Mouse (Mus musculus): ENCODE results near the gene Rasa3. TPM values are rescaled to one million over a fixed set of nuclear protein-coding genes. Genes with fewer than 3 reads are reported as not detected.

Gene Rasa3
- polyA plus RNA-seq, 1 experiment from 2014 or later: 18.2 TPM

DNA sequence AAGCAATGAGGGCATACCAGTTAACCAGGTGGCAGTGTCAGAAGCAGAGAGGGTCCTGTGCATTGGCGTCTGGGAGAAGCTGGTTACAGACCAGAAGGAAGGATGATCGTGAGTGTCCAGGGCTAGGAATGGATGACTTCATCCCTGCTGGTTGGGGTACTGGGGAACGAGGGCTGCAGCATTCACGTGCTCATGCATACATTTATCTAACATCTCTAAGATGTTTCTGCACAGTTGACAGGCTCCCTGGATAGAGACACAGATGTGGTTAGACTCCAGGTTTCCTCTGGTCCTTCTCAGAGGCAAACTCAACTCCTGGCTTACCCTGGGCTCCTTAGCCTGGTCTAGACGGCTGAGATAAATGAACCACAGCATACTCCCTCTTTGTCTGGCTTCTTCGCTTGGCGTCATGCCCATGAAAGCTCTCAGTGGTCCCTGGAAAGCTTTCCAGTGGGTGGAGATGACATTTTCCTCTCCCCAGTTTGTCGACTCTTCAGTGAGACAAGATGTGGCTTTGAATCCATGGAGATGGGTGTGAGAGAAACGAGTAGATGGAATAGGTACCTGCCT is 145.7 kb downstream of the Rasa3 start:
- no peaks in the 10 kb centered on the region; the same call in 1 of the 2 replicates for H3K9me3 ChIP-seq (replicated peaks)
- no peaks in the 10 kb centered on the region for H3K36me3 ChIP-seq (ENCODE audit: poor library complexity, severe bottlenecking)
- H3K9ac ChIP-seq: no peak overlapping the region
- 64% methylated on average over 9 of the region's 9 CpGs for WGBS
- H3K27ac ChIP-seq: no peak overlapping the region
- H3K4me3 ChIP-seq: no peak overlapping the region
- H3K27me3 ChIP-seq: no peaks in the 10 kb centered on the region
- no peak overlapping the region for H3K4me2 ChIP-seq
- ATAC-seq: no peak
- peaks cover 27% of the 10 kb centered on the region for H3K4me1 ChIP-seq

- ATAC-seq: peak; percentile 80
- WGBS: 36% methylated on average over 5 of the region's 5 CpGs
- H3K27ac ChIP-seq: no peak overlapping the region
- no peak overlapping the region for H3K4me3 ChIP-seq
- no peak overlapping the region for H3K4me2 ChIP-seq
- peaks cover 27% of the 10 kb centered on the region for H3K4me1 ChIP-seq
- no peaks in the 10 kb centered on the region for H3K36me3 ChIP-seq (ENCODE audit: poor library complexity, severe bottlenecking)
- no peaks in the 10 kb centered on the region for H3K27me3 ChIP-seq
- H3K9me3 ChIP-seq (replicated peaks): no peaks in the 10 kb centered on the region; the same call in 1 of the 2 replicates
- H3K9ac ChIP-seq: no peak overlapping the region
Observed at GRCm38 (mm10) chr8:13530941-13531340, 146.5 kb downstream of the Rasa3 start.

DNA sequence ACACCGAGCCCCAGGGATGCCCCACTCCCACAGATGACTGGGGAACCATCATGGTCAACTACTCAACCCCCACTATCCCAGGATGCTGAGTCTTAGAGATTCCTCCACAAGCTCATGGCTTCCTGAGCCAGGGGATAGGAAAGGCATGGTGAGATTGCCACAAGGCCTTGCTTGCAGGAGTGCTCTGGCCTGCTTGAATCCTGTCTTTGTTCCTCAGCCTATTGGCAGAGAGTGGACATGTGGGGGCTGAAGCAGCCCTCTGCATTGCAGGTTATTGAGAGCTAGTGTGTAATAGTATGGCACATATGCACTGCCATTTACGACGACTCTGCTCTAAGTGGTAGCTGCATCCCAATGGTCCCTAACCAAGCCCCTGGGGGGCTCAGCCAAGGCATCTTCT is 147.0 kb downstream of the Rasa3 start:
- WGBS: 82% methylated on average over 3 of the region's 3 CpGs
- no peak overlapping the region; the same call in 1 of the 2 replicates for H3K27ac ChIP-seq
- no peaks in the 10 kb centered on the region for H3K27me3 ChIP-seq
- ATAC-seq: 0 out of 2 replicates have a peak, but pooled peaks have one; percentile 24
- peaks cover 27% of the 10 kb centered on the region for H3K4me1 ChIP-seq
- no peak overlapping the region for H3K4me3 ChIP-seq
- no peaks in the 10 kb centered on the region for H3K36me3 ChIP-seq (ENCODE audit: poor library complexity, severe bottlenecking)
- no peak overlapping the region for H3K4me2 ChIP-seq
- H3K9ac ChIP-seq: no peak overlapping the region
- no peaks in the 10 kb centered on the region; the same call in 1 of the 2 replicates for H3K9me3 ChIP-seq (replicated peaks)

DNA sequence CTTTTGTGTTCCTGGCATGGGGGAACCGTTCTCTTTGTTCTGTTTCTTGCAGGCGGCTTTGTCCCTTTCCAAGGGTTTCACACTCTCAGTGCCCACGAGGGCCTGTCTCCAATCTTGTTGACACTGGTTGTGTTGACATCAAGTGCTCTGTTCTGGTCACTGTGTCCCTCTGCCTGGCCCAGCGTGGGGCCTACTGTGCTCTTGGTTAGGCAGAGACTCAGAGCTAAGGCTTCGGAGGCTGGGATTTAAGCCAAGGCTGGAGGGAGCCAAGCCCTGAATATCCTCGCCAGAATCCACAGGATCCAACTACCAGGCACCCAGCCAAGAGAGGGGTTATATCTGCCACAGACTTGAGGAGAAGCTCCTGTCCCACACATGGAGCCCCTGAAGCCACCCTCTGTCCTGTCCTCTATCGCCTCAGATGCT is 147.5 kb downstream of the Rasa3 start:
- no peaks in the 10 kb centered on the region; the same call in 1 of the 2 replicates for H3K9me3 ChIP-seq (replicated peaks)
- H3K4me1 ChIP-seq: peaks cover 27% of the 10 kb centered on the region
- H3K4me2 ChIP-seq: no peak overlapping the region
- H3K36me3 ChIP-seq (ENCODE audit: poor library complexity, severe bottlenecking): no peaks in the 10 kb centered on the region
- H3K9ac ChIP-seq: no peak overlapping the region
- H3K27ac ChIP-seq: no peak overlapping the region; the same call in 1 of the 2 replicates
- H3K27me3 ChIP-seq: no peaks in the 10 kb centered on the region
- no peak overlapping the region for H3K4me3 ChIP-seq
- peak; percentile 63 for ATAC-seq
- WGBS: 66% methylated on average over 7 of the region's 7 CpGs

DNA sequence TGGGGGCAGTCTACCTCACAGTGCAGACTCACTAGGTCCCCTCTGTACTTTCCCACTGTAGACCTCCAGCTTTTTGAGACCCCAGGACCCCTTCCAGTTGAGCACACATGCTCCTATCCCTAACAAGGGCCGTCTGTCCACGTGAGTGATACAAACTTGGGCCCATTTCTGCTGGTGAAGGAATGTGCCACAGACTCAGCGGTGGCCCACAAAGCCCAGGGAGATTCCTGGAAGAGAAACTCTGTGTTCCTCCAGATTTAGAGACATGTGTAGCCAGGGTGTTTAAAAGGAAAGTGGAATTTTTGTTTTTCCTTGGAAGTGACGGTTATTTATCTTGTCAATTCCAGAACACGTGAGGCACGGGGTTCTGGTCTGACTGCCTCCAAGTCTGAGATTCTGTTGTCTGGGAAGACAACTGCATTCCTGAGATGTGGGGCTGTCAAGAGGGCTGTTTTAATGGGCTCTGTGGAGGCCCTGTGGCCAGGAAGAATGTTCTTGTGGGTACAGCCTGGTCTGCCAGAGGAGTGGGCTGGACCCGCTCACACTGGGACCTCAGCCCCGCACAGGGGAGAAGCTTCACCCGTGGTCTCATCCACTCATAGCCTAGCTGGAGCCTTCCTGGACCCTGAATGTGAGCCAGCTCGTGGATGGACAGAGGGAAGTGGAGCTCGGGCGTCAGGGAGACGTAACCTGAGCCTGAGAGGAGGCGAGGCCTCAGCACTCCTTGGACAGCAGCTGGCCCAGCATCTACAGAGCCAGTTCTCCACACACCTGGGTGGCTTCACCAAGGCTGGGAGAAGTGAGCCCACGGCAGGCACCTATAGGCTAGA is 148.2 kb downstream of the Rasa3 start:
- H3K4me1 ChIP-seq: peaks cover 27% of the 10 kb centered on the region
- ATAC-seq: no peak
- 71% methylated on average over 15 of the region's 15 CpGs for WGBS
- H3K9ac ChIP-seq: no peak overlapping the region
- H3K36me3 ChIP-seq (ENCODE audit: poor library complexity, severe bottlenecking): no peaks in the 10 kb centered on the region
- no peaks in the 10 kb centered on the region; the same call in 1 of the 2 replicates for H3K9me3 ChIP-seq (replicated peaks)
- no peak overlapping the region for H3K4me3 ChIP-seq
- H3K27me3 ChIP-seq: no peaks in the 10 kb centered on the region
- no peak overlapping the region for H3K27ac ChIP-seq
- no peak overlapping the region for H3K4me2 ChIP-seq

DNA sequence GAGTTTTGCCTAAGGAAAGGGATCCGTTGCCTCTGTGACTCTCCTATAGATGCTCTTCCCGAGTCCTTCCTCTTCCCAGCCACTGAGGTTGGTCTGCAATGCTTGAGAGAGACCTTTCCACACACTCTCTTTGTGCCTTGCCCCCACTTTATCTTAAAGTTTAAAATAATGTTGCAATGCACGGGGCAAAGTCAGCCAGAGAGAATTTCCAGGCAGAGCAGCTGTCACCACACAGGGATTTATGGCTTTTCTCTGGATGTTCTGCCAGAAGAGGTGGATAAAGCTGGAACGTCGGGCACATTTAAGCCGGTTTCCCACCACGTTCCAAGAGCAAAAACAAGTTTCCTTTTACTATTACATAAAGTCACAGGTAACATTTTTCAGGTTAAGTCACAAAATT is 156.0 kb downstream of the Rasa3 start:
- no peaks in the 10 kb centered on the region for H3K4me1 ChIP-seq
- no peaks in the 10 kb centered on the region for H3K36me3 ChIP-seq (ENCODE audit: poor library complexity, severe bottlenecking)
- WGBS: 87% methylated on average over 7 of the region's 7 CpGs
- no peak overlapping the region for H3K9ac ChIP-seq
- H3K27me3 ChIP-seq: no peaks in the 10 kb centered on the region
- no peak overlapping the region for H3K4me3 ChIP-seq
- ATAC-seq: no peak
- H3K4me2 ChIP-seq: no peak overlapping the region
- no peaks in the 10 kb centered on the region for H3K9me3 ChIP-seq (replicated peaks)
- H3K27ac ChIP-seq: no peak overlapping the region

- no peak for ATAC-seq
- Histone ChIP-seq H3K27me3 (no peaks in the 10 kb centered on the region), H3K9ac (no peak overlapping the region), H3K4me2 (no peak overlapping the region), H3K36me3 (ENCODE audit: poor library complexity, severe bottlenecking) (no peaks in the 10 kb centered on the region), H3K4me1 (no peaks in the 10 kb centered on the region), H3K9me3 (replicated peaks) (no peaks in the 10 kb centered on the region), H3K27ac (no peak overlapping the region), H3K4me3 (no peak overlapping the region)
- WGBS: 68% methylated on average over 6 of the region's 6 CpGs
Observed at GRCm38 (mm10) chr8:13520349-13520748, 157.1 kb downstream of the Rasa3 start.

GRCm38 (mm10) chr8:13519503-13519902 is 157.9 kb downstream of the Rasa3 start:
- ATAC-seq: no peak

GRCm38 (mm10) chr8:13517284-13517781 is 160.1 kb downstream of the Rasa3 start:
- H3K9me3 ChIP-seq (replicated peaks): no peaks in the 10 kb centered on the region
- no peak overlapping the region for H3K9ac ChIP-seq
- no peaks in the 10 kb centered on the region for H3K36me3 ChIP-seq (ENCODE audit: poor library complexity, severe bottlenecking)
- 91% methylated on average over 6 of the region's 6 CpGs for WGBS
- no peaks in the 10 kb centered on the region for H3K4me1 ChIP-seq
- ATAC-seq: no peak
- H3K27me3 ChIP-seq: no peaks in the 10 kb centered on the region
- no peak overlapping the region for H3K4me2 ChIP-seq
- H3K4me3 ChIP-seq: no peak overlapping the region
- no peak overlapping the region for H3K27ac ChIP-seq

More at GRCm38 (mm10) chr8:13519503-13519902, 157.9 kb downstream of the Rasa3 start:
- Histone ChIP-seq H3K4me2 (no peak overlapping the region), H3K4me3 (no peak overlapping the region), H3K36me3 (ENCODE audit: poor library complexity, severe bottlenecking) (no peaks in the 10 kb centered on the region), H3K4me1 (no peaks in the 10 kb centered on the region), H3K9me3 (replicated peaks) (no peaks in the 10 kb centered on the region), H3K27me3 (no peaks in the 10 kb centered on the region), H3K9ac (no peak overlapping the region), H3K27ac (no peak overlapping the region)
- WGBS: 87% methylated on average over 9 of the region's 9 CpGs

Other genes with a start within 250 kb of the Rasa3 start
- not detected in 2 replicates for gene Tmem255b, start 242.4 kb downstream of the Rasa3 start, polyA plus RNA-seq (2015; fragmentation: Nextera tagmentation; extraction: Ambion mirVana)
- 11.3 and 12.3 TPM in 2 replicates for gene Gas6, start 183.1 kb downstream of the Rasa3 start, polyA plus RNA-seq (2015; fragmentation: Nextera tagmentation; extraction: Ambion mirVana)
- not detected in 2 replicates for gene 1700029H14Rik, start 115.1 kb downstream of the Rasa3 start, polyA plus RNA-seq (2015; fragmentation: Nextera tagmentation; extraction: Ambion mirVana)
- 1.4 and 1.8 TPM in 2 replicates for gene Cfap97d2, start 28.3 kb upstream of the Rasa3 start, polyA plus RNA-seq (2015; fragmentation: Nextera tagmentation; extraction: Ambion mirVana)
- gene Cdc16, start 80.1 kb upstream of the Rasa3 start, polyA plus RNA-seq (2015; fragmentation: Nextera tagmentation; extraction: Ambion mirVana): 191 and 206 TPM in 2 replicates
- 40.6 and 42.2 TPM in 2 replicates for gene Upf3a, start 108.0 kb upstream of the Rasa3 start, polyA plus RNA-seq (2015; fragmentation: Nextera tagmentation; extraction: Ambion mirVana)
- gene AF366264, start 160.8 kb upstream of the Rasa3 start, polyA plus RNA-seq (2015; fragmentation: Nextera tagmentation; extraction: Ambion mirVana): not detected in 2 replicates
- gene Champ1, start 192.0 kb upstream of the Rasa3 start, polyA plus RNA-seq (2015; fragmentation: Nextera tagmentation; extraction: Ambion mirVana): 40.8 and 47.4 TPM in 2 replicates
- 85.8 and 89.8 TPM in 2 replicates for gene Coprs, start 212.7 kb upstream of the Rasa3 start, polyA plus RNA-seq (2015; fragmentation: Nextera tagmentation; extraction: Ambion mirVana)